Mouse (Mus musculus) left cerebral cortex, adult 11 months (tissue): ENCODE data around the gene Mtus2.

Source experiments
- DNase-seq: peaks from one replicate; pipeline ENCODE4 v3.0.0; 2022; ENCODE audit warnings: low spot score

The Mtus2 gene

DNA sequence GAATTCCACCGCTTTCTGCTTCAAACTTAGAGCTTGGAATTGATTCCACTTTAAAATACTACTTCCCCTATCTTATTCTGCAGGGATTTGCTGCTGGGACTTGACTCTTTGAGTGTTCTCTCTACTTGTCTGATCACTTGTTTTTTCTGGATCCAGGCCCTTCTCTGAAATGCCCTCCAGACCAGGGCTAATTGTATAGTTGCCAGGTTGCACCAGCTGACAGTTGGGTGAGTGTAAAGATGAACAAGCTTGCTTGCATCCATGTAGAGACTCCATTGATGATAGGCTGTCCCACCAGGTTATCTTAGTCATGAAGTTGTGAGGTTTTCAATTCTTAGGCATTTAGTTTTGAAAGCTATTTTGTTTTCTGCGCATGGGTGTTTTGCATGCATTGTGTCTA, 92.2 kb downstream of the Mtus2 start:
- DNase-seq: no peak

DNA sequence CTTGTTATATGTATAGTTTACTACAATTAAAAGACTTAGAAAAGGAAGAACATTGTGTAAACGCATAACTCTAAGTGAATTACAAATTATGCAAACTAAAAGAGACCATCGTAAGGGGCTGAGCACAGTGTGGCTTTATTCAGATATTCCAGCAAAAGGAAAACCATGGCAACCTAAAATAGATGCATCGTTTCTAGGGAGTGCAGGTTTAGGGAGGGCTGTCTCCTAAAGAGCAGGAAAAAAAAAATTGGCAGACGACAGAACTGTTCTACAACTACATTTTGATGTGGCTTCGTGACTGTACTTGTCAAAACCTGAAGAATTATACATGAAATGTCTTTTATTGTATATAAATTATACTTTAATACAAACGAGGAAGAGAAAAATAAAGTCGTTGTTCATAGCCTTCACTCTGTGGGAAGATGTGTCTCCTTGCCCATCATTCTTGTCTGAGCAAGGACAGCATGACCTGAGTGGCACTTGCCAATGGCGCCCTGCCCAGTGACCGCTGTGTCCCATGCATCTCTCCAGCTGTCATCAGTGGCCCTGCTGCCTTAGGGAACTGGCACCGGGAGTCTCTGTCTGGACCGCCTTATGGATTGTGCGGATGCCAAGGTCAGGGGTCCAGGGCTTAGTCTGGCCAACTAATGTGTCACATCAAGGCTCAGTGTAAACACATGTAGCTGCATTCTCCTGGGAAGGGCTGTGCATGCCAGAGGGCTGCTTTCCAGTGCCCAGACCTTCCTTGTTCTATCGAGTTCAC, 95.9 kb downstream of the Mtus2 start:
- no peak for DNase-seq

GRCm38 (mm10) chr5:148053609-148053990, 96.5 kb downstream of the Mtus2 start:
- DNase-seq: no peak

GRCm38 (mm10) chr5:148056831-148057230, 99.7 kb downstream of the Mtus2 start:
- DNase-seq: no peak

DNA sequence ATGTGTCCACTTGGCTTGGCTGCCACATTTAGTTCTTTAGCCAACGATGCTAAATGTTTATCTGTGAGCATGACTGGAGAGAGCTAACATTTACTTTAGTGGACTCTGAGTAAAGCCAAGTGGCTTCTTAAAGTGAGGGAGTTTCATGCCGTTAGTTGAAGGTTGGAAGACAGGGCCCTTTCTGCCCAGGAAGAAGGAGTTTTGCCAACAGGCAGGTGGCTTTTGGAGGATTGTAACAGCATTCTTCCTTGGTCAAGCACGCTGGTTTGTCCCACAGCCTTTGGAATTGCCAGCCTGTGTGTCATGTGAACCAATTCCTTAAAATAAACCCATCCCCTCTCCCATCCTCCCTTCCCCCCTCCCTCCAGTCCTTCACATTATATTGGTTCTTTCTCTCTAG, 100.3 kb downstream of the Mtus2 start:
- DNase-seq: no peak

DNA sequence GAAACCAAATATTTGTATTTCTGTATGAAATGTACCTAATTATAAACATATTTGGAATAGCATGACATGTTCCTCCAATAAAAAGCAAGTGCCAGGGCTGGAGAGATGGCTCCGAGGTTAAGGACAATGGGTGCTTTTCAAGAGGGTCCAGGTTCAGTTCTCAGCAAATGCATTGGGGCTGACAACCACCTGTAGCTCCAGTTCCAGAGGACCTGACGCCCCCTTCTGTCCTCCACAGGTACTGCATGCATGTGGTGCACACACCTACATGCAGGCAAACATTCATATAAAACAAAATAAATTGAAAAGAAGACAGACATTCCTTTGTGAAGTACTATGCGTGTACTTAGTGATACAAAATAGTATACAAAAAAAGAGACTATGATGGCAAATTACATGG, 102.2 kb downstream of the Mtus2 start:
- no peak for DNase-seq

DNA sequence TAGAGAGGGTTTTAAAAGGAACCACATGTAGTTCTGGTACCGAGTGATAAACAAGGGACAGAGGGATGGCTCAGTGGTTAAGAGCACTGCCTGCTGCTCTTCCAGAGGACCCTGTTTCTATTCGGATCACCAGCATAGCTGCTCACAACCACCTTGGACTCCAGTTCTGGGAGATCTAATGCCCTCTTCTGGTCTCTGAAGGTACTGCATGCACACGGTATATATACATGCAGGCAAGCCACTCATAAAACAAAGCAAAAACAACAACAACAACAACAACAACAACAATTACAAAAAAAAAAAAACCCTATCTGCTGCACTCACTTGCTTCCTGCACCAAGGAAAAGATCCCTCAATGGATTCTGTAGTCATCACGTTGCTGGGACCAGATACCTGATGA, 104.7 kb downstream of the Mtus2 start:
- no peak for DNase-seq

GRCm38 (mm10) chr5:148063745-148064144, 106.6 kb downstream of the Mtus2 start:
- DNase-seq: no peak

DNA sequence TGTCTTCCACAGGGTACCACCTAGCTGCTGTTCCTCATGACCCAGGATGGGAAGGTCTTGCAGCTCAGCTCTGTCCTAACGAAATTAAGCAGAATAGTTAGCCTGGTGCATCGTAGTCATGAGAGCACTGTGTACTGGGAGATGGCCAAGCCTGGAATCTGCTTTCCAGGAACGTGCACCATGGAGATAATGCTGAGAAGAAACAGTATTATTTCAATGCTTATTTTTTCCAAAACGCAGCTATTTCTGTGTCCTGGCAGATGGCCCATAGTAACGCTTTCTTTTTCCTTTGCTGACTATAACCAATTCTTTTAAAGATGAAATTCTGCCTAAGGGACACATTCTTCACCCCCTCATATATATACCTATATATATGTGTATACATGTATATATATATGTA, 108.1 kb downstream of the Mtus2 start:
- DNase-seq: no peak

GRCm38 (mm10) chr5:148069909-148070308, 112.8 kb downstream of the Mtus2 start:
- no peak for DNase-seq

- DNase-seq: no peak
Measured at GRCm38 (mm10) chr5:148071800-148072199, 114.7 kb downstream of the Mtus2 start.

DNA sequence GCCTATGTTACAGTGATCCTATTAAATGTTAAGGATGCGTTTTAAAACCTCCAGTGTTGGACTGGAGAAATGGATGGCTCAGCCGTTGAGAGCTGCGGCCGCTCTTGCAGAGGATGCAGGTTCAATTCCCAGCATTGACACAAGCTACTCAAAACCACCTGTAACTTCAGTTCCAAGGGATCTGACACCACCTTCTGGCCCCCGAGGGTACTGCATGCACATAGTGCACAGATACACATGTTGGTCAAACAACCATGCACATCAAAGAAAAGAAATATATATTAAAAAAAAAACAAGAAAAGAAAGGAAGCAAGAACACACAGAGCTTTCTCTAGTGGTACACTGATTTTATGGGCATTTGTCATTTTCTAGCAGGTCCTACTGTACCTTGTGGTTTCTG, 116.3 kb downstream of the Mtus2 start:
- no peak for DNase-seq

DNA sequence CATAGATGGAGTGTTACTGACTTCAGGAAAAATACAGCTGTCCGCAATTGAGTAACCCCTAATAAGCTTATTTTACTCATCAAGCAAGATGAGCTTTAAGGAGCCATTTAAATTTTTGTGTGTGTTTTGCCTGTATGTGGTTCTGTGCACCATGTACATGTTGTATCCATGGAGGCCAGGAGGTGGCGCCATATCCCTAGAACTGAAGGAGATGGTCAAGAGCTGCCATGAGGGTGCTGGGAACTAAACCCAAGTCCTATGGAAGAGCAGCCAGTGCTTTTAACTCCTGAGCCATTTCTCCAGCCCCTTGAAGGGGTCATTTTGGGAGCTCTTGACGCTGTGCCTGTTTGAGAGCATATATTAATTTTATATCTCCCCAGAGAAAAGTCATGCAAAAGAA, 122.6 kb downstream of the Mtus2 start:
- DNase-seq: no peak

DNA sequence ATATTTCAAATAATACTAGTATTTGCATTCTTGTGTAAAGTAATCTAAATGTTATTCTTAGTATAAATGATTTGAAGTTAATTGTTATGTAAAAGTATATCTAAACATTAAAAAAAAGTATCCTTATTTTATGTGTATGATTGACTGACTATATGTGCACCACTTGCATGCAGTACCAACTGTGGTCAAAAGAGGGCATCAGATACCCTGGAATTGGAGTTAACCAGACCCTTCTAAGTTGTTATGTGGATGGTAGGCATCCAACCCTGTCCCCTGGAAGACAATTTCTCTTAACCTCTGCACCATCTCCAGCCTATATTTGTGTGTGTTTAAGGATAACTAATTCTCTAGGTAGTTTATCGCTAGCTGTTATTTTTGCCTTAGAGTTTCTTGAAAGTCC, 126.4 kb downstream of the Mtus2 start:
- DNase-seq: no peak

DNA sequence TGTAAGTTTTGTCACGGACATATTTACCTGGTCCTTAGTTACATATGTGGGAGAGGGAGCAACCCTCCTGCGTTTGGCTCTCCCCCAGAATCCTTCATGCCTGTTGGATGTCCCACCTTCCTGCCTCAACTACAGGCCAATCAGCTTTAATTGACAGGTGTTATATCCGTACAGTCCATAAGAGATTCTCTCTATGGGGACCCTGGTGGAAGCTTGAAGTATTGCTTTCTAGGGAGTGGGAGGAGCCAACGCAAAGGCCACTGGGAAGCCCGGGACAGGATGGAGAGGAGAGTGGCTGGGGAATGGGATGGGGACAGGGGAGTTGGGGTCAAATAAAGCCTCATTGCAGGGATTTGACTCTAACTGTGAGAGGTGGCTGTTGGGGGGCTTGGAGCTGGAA, 127.6 kb downstream of the Mtus2 start:
- no peak for DNase-seq

- no peak for DNase-seq
Measured at GRCm38 (mm10) chr5:148087796-148088195, 130.7 kb downstream of the Mtus2 start.

- peak; percentile 71 for DNase-seq
Measured at GRCm38 (mm10) chr5:148090191-148090821, 133.2 kb downstream of the Mtus2 start.

DNA sequence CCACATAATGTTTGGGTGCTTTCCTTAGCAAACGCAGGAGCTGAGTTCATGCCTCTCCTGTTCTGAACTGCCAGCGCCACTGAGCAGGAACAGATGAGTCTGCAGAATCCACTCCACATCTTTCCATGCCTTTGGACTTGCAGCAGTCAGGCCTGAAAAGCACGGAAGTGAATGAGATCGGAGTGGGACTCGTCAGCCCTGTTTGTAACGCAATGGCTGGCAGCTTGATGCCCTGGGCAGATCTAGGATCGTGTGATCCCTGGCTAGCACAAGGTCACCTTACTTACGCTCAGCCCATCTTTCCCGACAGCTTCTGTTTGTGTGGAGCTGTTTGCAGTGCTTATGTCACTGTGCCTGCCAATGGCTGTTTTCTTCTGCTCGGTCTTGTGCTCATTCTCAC, 137.5 kb downstream of the Mtus2 start:
- no peak for DNase-seq

GRCm38 (mm10) chr5:148099356-148099755, 142.2 kb downstream of the Mtus2 start:
- DNase-seq: no peak

DNA sequence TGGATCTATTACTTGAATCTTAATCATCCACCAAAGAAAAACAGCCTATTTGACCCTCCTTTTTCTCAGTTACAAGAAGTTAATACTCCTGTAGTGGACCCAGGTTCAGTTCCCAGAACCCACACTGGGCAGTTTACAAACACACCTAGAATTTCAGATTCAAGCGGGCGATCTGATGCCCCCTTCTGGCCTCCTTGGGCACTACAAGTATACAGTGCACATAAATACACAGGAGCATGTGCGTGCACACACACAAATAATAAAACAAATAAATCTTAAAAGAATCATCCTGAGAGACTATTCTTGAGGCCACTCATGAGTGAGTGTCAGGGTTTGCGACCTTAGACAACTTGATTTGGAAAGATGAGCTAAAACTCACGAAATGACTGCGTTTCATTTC, 150.2 kb downstream of the Mtus2 start:
- no peak for DNase-seq

DNA sequence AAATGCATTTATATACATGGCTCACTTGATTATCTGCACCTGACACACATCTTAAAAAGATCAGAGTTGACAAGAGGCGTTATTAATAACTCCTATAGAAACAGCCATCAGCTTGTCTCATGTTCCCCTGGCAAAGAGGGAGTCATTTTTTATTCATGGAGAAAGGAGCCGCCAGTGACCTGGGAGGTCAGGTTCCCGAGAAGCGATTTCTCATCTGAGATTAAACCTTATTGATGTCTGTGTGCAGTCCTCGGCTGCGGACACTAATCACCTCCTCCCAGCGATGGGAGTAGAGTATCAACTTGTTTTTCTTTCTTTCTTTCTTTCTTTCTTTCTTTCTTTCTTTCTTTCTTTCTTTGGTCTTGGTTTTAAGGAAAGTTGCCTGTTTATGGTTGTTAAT, 150.8 kb downstream of the Mtus2 start:
- no peak for DNase-seq

GRCm38 (mm10) chr5:148108314-148108713, 151.2 kb downstream of the Mtus2 start:
- no peak for DNase-seq

- DNase-seq: no peak
Measured at GRCm38 (mm10) chr5:148115207-148115817, 158.2 kb downstream of the Mtus2 start.

DNA sequence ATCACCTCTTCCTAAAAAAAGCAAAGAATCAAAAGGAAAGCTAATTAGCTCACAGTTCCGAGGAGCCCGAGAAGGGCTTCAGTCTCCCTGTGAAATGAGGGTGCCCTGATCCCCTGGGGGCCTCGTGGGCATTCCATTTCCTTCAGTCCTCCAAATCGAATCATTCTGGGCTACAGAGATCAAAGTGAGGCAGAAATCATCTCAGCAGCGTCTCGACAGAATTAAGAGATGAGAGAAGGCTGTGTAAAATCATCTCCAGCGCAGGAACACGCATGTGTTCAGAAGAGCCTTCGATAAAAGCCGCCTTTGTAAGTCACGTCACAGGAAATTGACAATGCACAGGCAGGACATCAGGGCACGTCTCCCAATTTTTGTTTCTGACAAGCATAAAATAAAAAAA, 167.2 kb downstream of the Mtus2 start:
- DNase-seq: no peak
